Mouse (Mus musculus): ENCODE measurements at regions not wholly inside any gene's neighbourhood (a gene's known extent, or its start where the extent isn't known, plus 50 kb on each side); places are given as distances from the start of the nearest gene placed in this dataset.
"Not testable (repeated sequence)": the region's sequence is repeated elsewhere in the genome, so short reads cannot be mapped to it uniquely, and the experiment has no call there.

GRCm38 (mm10) chr4:105633789-105634188 lies 155.9 kb upstream of the Gm12728 start:
- no peak for DNase-seq (ENCODE audit: low spot score in 2 of 2)

GRCm38 (mm10) chr4:105640793-105641192 lies 148.9 kb upstream of the Gm12728 start:
- DNase-seq (ENCODE audit: low spot score in 2 of 2), result no peak

GRCm38 (mm10) chr4:105641582-105641981 lies 148.1 kb upstream of the Gm12728 start:
- DNase-seq (ENCODE audit: low spot score in 2 of 2), result no peak

GRCm38 (mm10) chr4:105648820-105649446 lies 140.7 kb upstream of the Gm12728 start:
- no peak for DNase-seq (ENCODE audit: low spot score in 2 of 2)

- no peak for DNase-seq (ENCODE audit: low spot score in 2 of 2)
These were observed 140.2 kb upstream of the Gm12728 start for GRCm38 (mm10) chr4:105649447-105649833.

GRCm38 (mm10) chr4:105656071-105656655 lies 133.5 kb upstream of the Gm12728 start:
- DNase-seq (ENCODE audit: low spot score in 2 of 2), result no peak

GRCm38 (mm10) chr4:105658581-105658980 lies 131.1 kb upstream of the Gm12728 start:
- DNase-seq (ENCODE audit: low spot score in 2 of 2), result no peak

- DNase-seq (ENCODE audit: low spot score in 2 of 2), result no peak
These were observed 113.0 kb upstream of the Gm12728 start for GRCm38 (mm10) chr4:105676690-105677089.

GRCm38 (mm10) chr4:105690716-105691115 lies 99.0 kb upstream of the Gm12728 start:
- no peak for DNase-seq (ENCODE audit: low spot score in 2 of 2)

- DNase-seq (ENCODE audit: low spot score in 2 of 2), result no peak
These were observed 97.3 kb upstream of the Gm12728 start for GRCm38 (mm10) chr4:105692380-105692779.

- no peak for DNase-seq (ENCODE audit: low spot score in 2 of 2)
These were observed 93.8 kb upstream of the Gm12728 start for GRCm38 (mm10) chr4:105695895-105696294.

GRCm38 (mm10) chr4:105697123-105697522 lies 92.5 kb upstream of the Gm12728 start:
- DNase-seq (ENCODE audit: low spot score in 2 of 2), result no peak

- DNase-seq (ENCODE audit: low spot score in 2 of 2), result no peak
These were observed 87.6 kb upstream of the Gm12728 start for GRCm38 (mm10) chr4:105702036-105702435.

GRCm38 (mm10) chr4:105703408-105703807 lies 86.3 kb upstream of the Gm12728 start:
- DNase-seq (ENCODE audit: low spot score in 2 of 2), result no peak

GRCm38 (mm10) chr4:105704271-105704670 lies 85.4 kb upstream of the Gm12728 start:
- no peak for DNase-seq (ENCODE audit: low spot score in 2 of 2)

GRCm38 (mm10) chr4:105705996-105706395 lies 83.7 kb upstream of the Gm12728 start:
- DNase-seq (ENCODE audit: low spot score in 2 of 2), result no peak

GRCm38 (mm10) chr4:105708080-105708796 lies 81.4 kb upstream of the Gm12728 start:
- no peak for DNase-seq (ENCODE audit: low spot score in 2 of 2)

- DNase-seq (ENCODE audit: low spot score in 2 of 2), result peak; percentile 20 to 25
These were observed 75.7 kb upstream of the Gm12728 start for GRCm38 (mm10) chr4:105713956-105714355.

GRCm38 (mm10) chr4:105718080-105718479 lies 71.6 kb upstream of the Gm12728 start:
- DNase-seq (ENCODE audit: low spot score in 2 of 2), result no peak

- no peak for DNase-seq (ENCODE audit: low spot score in 2 of 2)
These were observed 61.0 kb upstream of the Gm12728 start for GRCm38 (mm10) chr4:105728696-105729095.

GRCm38 (mm10) chr4:105730900-105731299 lies 58.8 kb upstream of the Gm12728 start:
- DNase-seq (ENCODE audit: low spot score in 2 of 2), result no peak

GRCm38 (mm10) chr4:105735116-105735515 lies 54.6 kb upstream of the Gm12728 start:
- not testable (repeated sequence) for DNase-seq (ENCODE audit: low spot score in 2 of 2)
